10 mouse cellular contexts compared by ENCODE assay signal in genomic region chrX:134729778-134730177, GRCm38 (mm10). TPM values are rescaled to one million over a fixed set of nuclear protein-coding genes. Genes with fewer than 3 reads are reported as not detected.
DNase-seq lines count a peak whose midpoint lies in the region; ATAC-seq and TF ChIP-seq lines count a peak whose summit lies in the region.
"Had no signal": no experiment of that assay in that cellular context is flagged by ENCODE, and none has a peak within 500 bp of the region (broad histone marks: within the 10 kb centered on the region; RNA-seq: fewer than 3 reads in every experiment).

No protein-coding gene starts in this region.

- no peaks in the 10 kb centered on the region for H3K36me3 ChIP-seq in G1E (replicated peaks)
- H3K36me3 ChIP-seq: embryonic facial prominence, embryonic 13.5 days; neural tube, embryonic 13.5 days had no signal

- intact Hi-C loops in left cerebral cortex, postnatal 25 days (cut with DNase I) = loop anchor here (5.0 kb wide), 1 partner anchor 183 kb away; no protein-coding TSS in a partner anchor

- DNase-seq in embryo, embryonic 10 days (ENCODE audit: low spot score) = peak; percentile 54
- no peak for DNase-seq in embryo, embryonic 9.5 days (ENCODE audit: extremely low spot score)
- DNase-seq in left cerebral cortex, postnatal 25 days (ENCODE audit: low spot score in 2 of 2) = peak; percentile 10 to 37
- DNase-seq in left cerebral cortex, adult 8-10 months (ENCODE audit: low spot score in 2 of 2) = no peak
- DNase-seq in G1E (ENCODE audit: low spot score) = peak; percentile 2
- no peak for DNase-seq in adrenal gland, postnatal 25 days
- no peak for DNase-seq in urinary bladder, postnatal 4 days (ENCODE audit: low spot score in 2 of 2)

- TF ChIP-seq CTCF in G1E (IDR thresholded peaks at IDR 0.05; ENCODE audit: low read depth, low read length) = no peak

- no peaks in the 10 kb centered on the region for H3K4me1 ChIP-seq in G1E (ENCODE audit: insufficient read depth, low read depth, low read length)
- H3K4me1 ChIP-seq: embryonic facial prominence, embryonic 13.5 days; neural tube, embryonic 13.5 days had no signal

- no peak for ATAC-seq in G1E (ENCODE audit: extremely low read depth, insufficient number of reproducible peaks, low FRiP score, poor library complexity, severe bottlenecking)
- peak; percentile 70 for ATAC-seq in inflammation-experienced regulatory T-cells, adult 6 months

- H3K4me3 ChIP-seq in G1E (ENCODE audit: low read depth, low read length) = no peak overlapping the region
- H3K4me3 ChIP-seq: embryonic facial prominence, embryonic 13.5 days; neural tube, embryonic 13.5 days had no signal

- H3K27me3 ChIP-seq in G1E (ENCODE audit: insufficient read depth, low read length) = no peaks in the 10 kb centered on the region

- H3K9me3 ChIP-seq in G1E (replicated peaks) = no peaks in the 10 kb centered on the region
- H3K9me3 ChIP-seq: embryonic facial prominence, embryonic 13.5 days; neural tube, embryonic 13.5 days had no signal

RNA-seq across cellular contexts. Expression of gene Armcx1, which starts 12.0 kb away (rescaled TPM):
- total RNA-seq in left cerebral cortex, postnatal 25 days (2021) = 10 to 100 TPM; 60.0 to 68.0 TPM
- 10 to 100 TPM; 62.8 to 84.9 (median 74.9) TPM for total RNA-seq in left cerebral cortex, adult 8-10 months (2022)
- total RNA-seq in G1E (2014; fragmentation: Nextera tagmentation) = 21.6 and 25.4 TPM in 2 replicates
- total RNA-seq in G1E (2017) = 55.5 and 56.3 TPM in 2 replicates
- 3.8 and 5.0 TPM in 2 replicates for polyA plus RNA-seq in G1E (2012)
- polyA plus RNA-seq in inflammation-experienced regulatory T-cells, adult 6 months (2017; shearing (Covaris generic)) = 1 to 10 TPM in 2 of 3 experiments, under 1 TPM in 1; 0.54 to 4.6 (median 1.4) TPM
- 20.7 and 24.1 TPM in 2 replicates for total RNA-seq in adrenal gland, postnatal 25 days (2021)

RNA-seq across cellular contexts. Expression of gene Armcx6, which starts 21.4 kb away (rescaled TPM):
- total RNA-seq in left cerebral cortex, postnatal 25 days (2021) = 1 to 10 TPM; 4.2 to 5.8 TPM
- 1 to 10 TPM; 5.8 to 9.2 (median 7.9) TPM for total RNA-seq in left cerebral cortex, adult 8-10 months (2022)
- total RNA-seq in G1E (2014; fragmentation: Nextera tagmentation) (5.2 and 9.3 TPM in 2 replicates), G1E (2017) (9.4 and 10.4 TPM in 2 replicates)
- 2.3 and 2.8 TPM in 2 replicates for polyA plus RNA-seq in G1E (2012)
- 1 to 10 TPM in 2 of 3 experiments, under 1 TPM in 1; 0.80 to 2.5 (median 1.7) TPM for polyA plus RNA-seq in inflammation-experienced regulatory T-cells, adult 6 months (2017; shearing (Covaris generic))
- total RNA-seq in adrenal gland, postnatal 25 days (2021) = 6.3 and 14.3 TPM in 2 replicates

RNA-seq across cellular contexts. Expression of gene Armcx3, which starts 26.6 kb away (rescaled TPM):
- total RNA-seq in left cerebral cortex, postnatal 25 days (2021) = 10 to 100 TPM; 75.0 to 85.0 TPM
- 10 to 100 TPM; 63.5 to 75.7 (median 70.6) TPM for total RNA-seq in left cerebral cortex, adult 8-10 months (2022)
- total RNA-seq in G1E (2014; fragmentation: Nextera tagmentation) (31.1 and 36.3 TPM in 2 replicates), G1E (2017) (30.4 and 31.2 TPM in 2 replicates)
- 1.2 and 2.4 TPM in 2 replicates for polyA plus RNA-seq in G1E (2012)
- 10 to 100 TPM in 2 of 3 experiments, 1 to 10 TPM in 1; 9.8 to 15.9 (median 12.1) TPM for polyA plus RNA-seq in inflammation-experienced regulatory T-cells, adult 6 months (2017; shearing (Covaris generic))
- 36.3 and 45.9 TPM in 2 replicates for total RNA-seq in adrenal gland, postnatal 25 days (2021)

RNA-seq across cellular contexts. Expression of gene Armcx4, which starts 43.5 kb away (rescaled TPM):
- 10 to 100 TPM; 37.7 to 39.5 TPM for total RNA-seq in left cerebral cortex, postnatal 25 days (2021)
- 10 to 100 TPM; 33.8 to 37.4 (median 36.1) TPM for total RNA-seq in left cerebral cortex, adult 8-10 months (2022)
- total RNA-seq in G1E (2014; fragmentation: Nextera tagmentation) (1.6 and 1.7 TPM in 2 replicates), G1E (2017) (0.35 and 0.44 TPM in 2 replicates)
- polyA plus RNA-seq in G1E (2012) = 0.48 and 0.53 TPM in 2 replicates
- 1 to 10 TPM in 1 of 3 experiments, under 1 TPM in 2; 0.54 to 1.0 (median 0.62) TPM for polyA plus RNA-seq in inflammation-experienced regulatory T-cells, adult 6 months (2017; shearing (Covaris generic))
- total RNA-seq in adrenal gland, postnatal 25 days (2021) = 9.7 and 14.6 TPM in 2 replicates

Comparison
In these comparisons a context has a peak if more than half of its experiments do, and no peak if none do; other contexts are left out.
1. DNase-seq: peak in embryo, embryonic 10 days (single experiment), left cerebral cortex, postnatal 25 days (2 of 2) and G1E (single experiment); none in embryo, embryonic 9.5 days (single experiment), left cerebral cortex, adult 8-10 months (0 of 2), adrenal gland, postnatal 25 days (single experiment) and urinary bladder, postnatal 4 days (0 of 2).